Mouse (Mus musculus): ENCODE measurements at regions not wholly inside any gene's neighbourhood (a gene's known extent, or its start where the extent isn't known, plus 50 kb on each side); places are given as distances from the start of the nearest gene placed in this dataset.

DNA sequence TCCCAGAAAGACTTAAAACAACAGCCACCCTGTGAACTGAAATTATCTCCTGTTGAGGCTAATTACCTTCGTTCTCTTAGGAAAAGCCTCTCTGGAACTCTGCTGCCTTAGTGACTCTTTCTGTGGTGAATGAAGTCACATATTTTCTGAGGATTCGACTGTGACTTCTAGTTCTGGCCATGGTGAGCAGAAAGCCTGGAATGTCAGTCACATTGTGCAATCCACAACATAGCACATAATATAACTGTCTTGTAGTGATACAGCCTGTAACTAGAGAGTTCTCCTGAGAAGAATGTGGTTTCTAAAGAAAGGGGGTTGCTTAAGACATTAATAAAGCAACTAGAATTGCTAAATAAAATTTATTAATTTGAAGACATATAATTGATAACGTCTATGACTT, 342.7 kb downstream of the Fbxo8 start:
- WGBS = 62% methylated on average over 3 of the region's 3 CpGs
- no peaks in the 10 kb centered on the region for H3K4me1 ChIP-seq (ENCODE audit: control insufficient read depth, insufficient read depth, low read length)
- no peak overlapping the region for H3K4me3 ChIP-seq (ENCODE audit: low read depth, low read length)
- no peaks in the 10 kb centered on the region for H3K9me3 ChIP-seq (replicated peaks; ENCODE audit: control insufficient read depth, low read length, poor library complexity, severe bottlenecking)
- no peak for ATAC-seq
- no peak overlapping the region for H3K27ac ChIP-seq (ENCODE audit: low read length)
- H3K27me3 ChIP-seq (ENCODE audit: control insufficient read depth, insufficient read depth, low read depth, low read length) = no peaks in the 10 kb centered on the region
- no peak overlapping the region for H3K9ac ChIP-seq (ENCODE audit: low read depth, low read length)
- H3K36me3 ChIP-seq (ENCODE audit: control insufficient read depth, insufficient read depth, low read length) = no peaks in the 10 kb centered on the region
- no peak overlapping the region for H3K4me2 ChIP-seq (ENCODE audit: low read length)

GRCm38 (mm10) chr8:56915362-56915761, 364.5 kb downstream of the Fbxo8 start:
- 93% methylated on average over 5 of the region's 5 CpGs for WGBS
- no peak overlapping the region for H3K4me3 ChIP-seq (ENCODE audit: low read depth, low read length)
- H3K36me3 ChIP-seq (ENCODE audit: control insufficient read depth, insufficient read depth, low read length) = no peaks in the 10 kb centered on the region
- no peak overlapping the region for H3K27ac ChIP-seq (ENCODE audit: low read length)
- H3K9ac ChIP-seq (ENCODE audit: low read depth, low read length) = no peak overlapping the region
- H3K9me3 ChIP-seq (replicated peaks; ENCODE audit: control insufficient read depth, low read length, poor library complexity, severe bottlenecking) = no peaks in the 10 kb centered on the region
- H3K27me3 ChIP-seq (ENCODE audit: control insufficient read depth, insufficient read depth, low read depth, low read length) = no peaks in the 10 kb centered on the region
- no peak for ATAC-seq
- H3K4me1 ChIP-seq (ENCODE audit: control insufficient read depth, insufficient read depth, low read length) = no peaks in the 10 kb centered on the region
- H3K4me2 ChIP-seq (ENCODE audit: low read length) = no peak overlapping the region

DNA sequence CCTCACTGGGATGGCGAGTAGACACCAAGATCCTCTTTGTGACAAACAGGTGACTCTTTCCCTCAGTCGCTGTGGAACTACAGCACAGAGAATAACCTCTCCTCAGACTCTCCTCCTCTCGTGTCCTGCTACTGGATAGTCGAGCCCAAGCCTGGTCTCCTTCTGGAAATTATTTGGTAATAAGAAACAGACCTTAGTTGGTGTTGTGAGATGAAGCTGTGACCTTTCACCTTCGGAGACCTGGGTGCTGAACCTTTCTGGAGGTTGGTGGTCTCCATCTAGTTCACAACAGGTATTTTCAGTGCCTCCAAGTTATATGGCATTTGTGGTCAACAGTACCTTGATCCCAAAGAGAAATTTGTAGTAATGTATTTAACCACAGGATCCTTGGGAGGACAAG, 365.1 kb downstream of the Fbxo8 start:
- ATAC-seq = no peak

DNA sequence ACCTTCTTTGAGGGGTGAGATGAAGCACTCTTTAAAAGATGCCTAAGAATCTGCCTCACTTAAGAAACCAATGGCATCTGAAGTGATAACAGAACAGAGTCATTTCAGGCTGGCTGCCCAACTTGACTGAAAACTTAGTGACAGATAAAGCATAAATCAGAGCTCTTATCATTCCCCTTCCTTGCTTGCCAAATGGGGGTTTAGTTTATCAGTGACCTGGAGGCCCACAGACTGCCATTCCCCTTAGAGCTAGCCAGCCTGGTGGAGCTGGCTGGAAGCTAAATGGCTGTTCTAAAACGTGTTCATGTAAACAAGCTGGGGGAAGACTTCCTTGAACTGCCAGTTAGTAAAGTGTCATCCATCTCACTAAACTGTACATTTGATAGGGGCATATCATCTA, 373.8 kb downstream of the Fbxo8 start:
- Histone ChIP-seq H3K4me1 (ENCODE audit: control insufficient read depth, insufficient read depth, low read length) (no peaks in the 10 kb centered on the region), H3K4me3 (ENCODE audit: low read depth, low read length) (no peak overlapping the region), H3K4me2 (ENCODE audit: low read length) (no peak overlapping the region), H3K36me3 (ENCODE audit: control insufficient read depth, insufficient read depth, low read length) (no peaks in the 10 kb centered on the region), H3K27ac (ENCODE audit: low read length) (no peak overlapping the region), H3K9me3 (replicated peaks; ENCODE audit: control insufficient read depth, low read length, poor library complexity, severe bottlenecking) (no peaks in the 10 kb centered on the region), H3K9ac (ENCODE audit: low read depth, low read length) (no peak overlapping the region), H3K27me3 (ENCODE audit: control insufficient read depth, insufficient read depth, low read depth, low read length) (no peaks in the 10 kb centered on the region)
- 62% methylated on average over 1 of the region's 1 CpGs for WGBS
- no peak for ATAC-seq

More for the DNA sequence above, 365.1 kb downstream of the Fbxo8 start:
- Histone ChIP-seq H3K27me3 (ENCODE audit: control insufficient read depth, insufficient read depth, low read depth, low read length) (no peaks in the 10 kb centered on the region), H3K4me3 (ENCODE audit: low read depth, low read length) (no peak overlapping the region), H3K4me1 (ENCODE audit: control insufficient read depth, insufficient read depth, low read length) (no peaks in the 10 kb centered on the region), H3K36me3 (ENCODE audit: control insufficient read depth, insufficient read depth, low read length) (no peaks in the 10 kb centered on the region), H3K9ac (ENCODE audit: low read depth, low read length) (no peak overlapping the region), H3K9me3 (replicated peaks; ENCODE audit: control insufficient read depth, low read length, poor library complexity, severe bottlenecking) (no peaks in the 10 kb centered on the region), H3K27ac (ENCODE audit: low read length) (no peak overlapping the region), H3K4me2 (ENCODE audit: low read length) (no peak overlapping the region)
- WGBS = 90% methylated on average over 5 of the region's 5 CpGs

GRCm38 (mm10) chr8:56927166-56927565, 376.3 kb downstream of the Fbxo8 start:
- Histone ChIP-seq H3K27ac (ENCODE audit: low read length) (no peak overlapping the region), H3K27me3 (ENCODE audit: control insufficient read depth, insufficient read depth, low read depth, low read length) (no peaks in the 10 kb centered on the region), H3K4me3 (ENCODE audit: low read depth, low read length) (no peak overlapping the region), H3K36me3 (ENCODE audit: control insufficient read depth, insufficient read depth, low read length) (no peaks in the 10 kb centered on the region), H3K9ac (ENCODE audit: low read depth, low read length) (no peak overlapping the region), H3K4me2 (ENCODE audit: low read length) (no peak overlapping the region), H3K4me1 (ENCODE audit: control insufficient read depth, insufficient read depth, low read length) (no peaks in the 10 kb centered on the region), H3K9me3 (replicated peaks; ENCODE audit: control insufficient read depth, low read length, poor library complexity, severe bottlenecking) (no peaks in the 10 kb centered on the region)
- 98% methylated on average over 1 of the region's 1 CpGs for WGBS
- ATAC-seq = no peak

DNA sequence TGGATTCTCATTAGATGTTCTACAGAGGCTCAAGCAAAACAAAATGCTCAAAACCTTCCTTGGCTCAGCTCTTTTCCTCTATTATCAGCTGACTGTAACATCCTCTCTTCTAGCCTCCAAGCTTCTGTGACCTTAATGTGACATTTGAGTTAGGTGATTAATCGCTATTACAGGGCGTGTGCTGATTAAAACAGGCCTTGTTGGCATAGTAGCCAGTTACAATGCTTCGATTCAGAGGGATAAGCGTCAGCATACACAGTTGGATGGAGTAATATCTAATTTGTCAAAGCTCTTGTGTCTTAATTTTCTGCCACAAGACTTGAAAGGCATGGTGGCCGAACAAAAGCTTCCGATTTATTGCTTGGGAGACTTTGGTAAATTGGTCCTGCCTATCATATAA, 378.2 kb downstream of the Fbxo8 start:
- Histone ChIP-seq H3K4me2 (ENCODE audit: low read length) (no peak overlapping the region), H3K27me3 (ENCODE audit: control insufficient read depth, insufficient read depth, low read depth, low read length) (no peaks in the 10 kb centered on the region), H3K9ac (ENCODE audit: low read depth, low read length) (no peak overlapping the region), H3K27ac (ENCODE audit: low read length) (no peak overlapping the region), H3K9me3 (replicated peaks; ENCODE audit: control insufficient read depth, low read length, poor library complexity, severe bottlenecking) (no peaks in the 10 kb centered on the region), H3K4me3 (ENCODE audit: low read depth, low read length) (no peak overlapping the region), H3K4me1 (ENCODE audit: control insufficient read depth, insufficient read depth, low read length) (no peaks in the 10 kb centered on the region), H3K36me3 (ENCODE audit: control insufficient read depth, insufficient read depth, low read length) (no peaks in the 10 kb centered on the region)
- 56% methylated on average over 6 of the region's 6 CpGs for WGBS
- no peak for ATAC-seq

GRCm38 (mm10) chr8:56932421-56932820, 381.5 kb downstream of the Fbxo8 start:
- H3K4me3 ChIP-seq (ENCODE audit: low read depth, low read length) = no peak overlapping the region
- H3K9ac ChIP-seq (ENCODE audit: low read depth, low read length) = no peak overlapping the region
- no peaks in the 10 kb centered on the region for H3K9me3 ChIP-seq (replicated peaks; ENCODE audit: control insufficient read depth, low read length, poor library complexity, severe bottlenecking)
- no peak overlapping the region for H3K4me2 ChIP-seq (ENCODE audit: low read length)
- no peak for ATAC-seq
- H3K4me1 ChIP-seq (ENCODE audit: control insufficient read depth, insufficient read depth, low read length) = no peaks in the 10 kb centered on the region
- no peak overlapping the region for H3K27ac ChIP-seq (ENCODE audit: low read length)
- WGBS = 73% methylated on average over 6 of the region's 6 CpGs
- H3K36me3 ChIP-seq (ENCODE audit: control insufficient read depth, insufficient read depth, low read length) = no peaks in the 10 kb centered on the region
- no peaks in the 10 kb centered on the region for H3K27me3 ChIP-seq (ENCODE audit: control insufficient read depth, insufficient read depth, low read depth, low read length)

- 83% methylated on average over 7 of the region's 7 CpGs for WGBS
- Histone ChIP-seq H3K4me2 (ENCODE audit: low read length) (no peak overlapping the region), H3K9me3 (replicated peaks; ENCODE audit: control insufficient read depth, low read length, poor library complexity, severe bottlenecking) (no peaks in the 10 kb centered on the region), H3K27ac (ENCODE audit: low read length) (no peak overlapping the region), H3K4me3 (ENCODE audit: low read depth, low read length) (no peak overlapping the region), H3K4me1 (ENCODE audit: control insufficient read depth, insufficient read depth, low read length) (no peaks in the 10 kb centered on the region), H3K27me3 (ENCODE audit: control insufficient read depth, insufficient read depth, low read depth, low read length) (no peaks in the 10 kb centered on the region), H3K9ac (ENCODE audit: low read depth, low read length) (no peak overlapping the region), H3K36me3 (ENCODE audit: control insufficient read depth, insufficient read depth, low read length) (no peaks in the 10 kb centered on the region)
- ATAC-seq = no peak
Measured at GRCm38 (mm10) chr8:56962186-56962585, 358.6 kb upstream of the Hand2 start.

DNA sequence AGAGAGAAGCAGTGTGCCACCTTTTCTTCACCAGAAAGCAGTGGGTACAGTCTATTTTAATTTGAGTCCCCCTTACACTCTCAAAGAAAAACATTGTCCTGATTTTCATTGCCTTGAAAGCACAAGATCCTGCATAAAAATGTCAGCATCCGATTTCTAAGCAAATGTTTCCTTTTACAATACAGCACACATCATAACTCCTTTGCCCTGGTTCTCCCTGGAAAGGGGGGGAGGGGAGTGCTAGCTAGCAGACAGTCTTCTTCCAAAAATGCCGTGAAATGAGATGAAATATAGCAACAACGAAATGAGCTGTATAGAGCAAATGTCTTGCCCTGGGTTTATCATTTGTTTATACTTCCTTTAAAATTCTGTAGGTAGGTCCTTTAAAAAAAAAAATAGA, 350.5 kb upstream of the Hand2 start:
- Histone ChIP-seq H3K9me3 (replicated peaks; ENCODE audit: control insufficient read depth, low read length, poor library complexity, severe bottlenecking) (no peaks in the 10 kb centered on the region), H3K27me3 (ENCODE audit: control insufficient read depth, insufficient read depth, low read depth, low read length) (no peaks in the 10 kb centered on the region), H3K4me2 (ENCODE audit: low read length) (no peak overlapping the region), H3K36me3 (ENCODE audit: control insufficient read depth, insufficient read depth, low read length) (no peaks in the 10 kb centered on the region), H3K27ac (ENCODE audit: low read length) (no peak overlapping the region), H3K4me1 (ENCODE audit: control insufficient read depth, insufficient read depth, low read length) (no peaks in the 10 kb centered on the region), H3K9ac (ENCODE audit: low read depth, low read length) (no peak overlapping the region), H3K4me3 (ENCODE audit: low read depth, low read length) (no peak overlapping the region)
- WGBS = 66% methylated on average over 3 of the region's 3 CpGs
- no peak for ATAC-seq

DNA sequence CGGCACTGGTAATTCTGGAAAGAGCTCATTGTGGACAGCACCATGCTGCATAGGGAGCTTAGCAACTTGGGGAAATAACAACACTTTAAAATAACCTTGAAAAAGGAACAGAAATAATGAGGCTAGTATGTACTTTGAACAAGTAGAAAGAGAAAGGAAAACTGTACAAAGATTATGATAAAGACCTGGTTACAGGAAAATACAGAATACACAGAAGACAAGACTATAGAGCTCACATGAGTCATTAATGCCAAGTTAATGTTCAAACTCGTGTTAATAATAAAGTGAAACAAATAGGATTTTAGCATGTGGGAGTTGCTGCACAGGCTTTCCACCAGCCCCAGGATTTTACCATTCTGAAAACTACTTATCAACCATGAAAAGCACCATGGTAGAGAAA, 341.8 kb upstream of the Hand2 start:
- Histone ChIP-seq H3K4me1 (ENCODE audit: control insufficient read depth, insufficient read depth, low read length) (no peaks in the 10 kb centered on the region), H3K27me3 (ENCODE audit: control insufficient read depth, insufficient read depth, low read depth, low read length) (no peaks in the 10 kb centered on the region), H3K36me3 (ENCODE audit: control insufficient read depth, insufficient read depth, low read length) (no peaks in the 10 kb centered on the region), H3K4me2 (ENCODE audit: low read length) (no peak overlapping the region), H3K4me3 (ENCODE audit: low read depth, low read length) (no peak overlapping the region), H3K27ac (ENCODE audit: low read length) (no peak overlapping the region), H3K9ac (ENCODE audit: low read depth, low read length) (no peak overlapping the region), H3K9me3 (replicated peaks; ENCODE audit: control insufficient read depth, low read length, poor library complexity, severe bottlenecking) (no peaks in the 10 kb centered on the region)
- ATAC-seq = no peak
- 57% methylated on average over 2 of the region's 2 CpGs for WGBS
